Mouse (Mus musculus) frontal cortex, postnatal 10 days (tissue): ENCODE measurements at regions not wholly inside any gene's neighbourhood (a gene's known extent, or its start where the extent isn't known, plus 50 kb on each side); places are given as distances from the start of the nearest gene placed in this dataset.
A peak's percentile ranks its signal among the peaks of the same experiment; 100 is the strongest.
"Not testable (repeated sequence)": the region's sequence is repeated elsewhere in the genome, so short reads cannot be mapped to it uniquely, and the experiment has no call there.

ENCODE experiments used
- DNase-seq, 2 experiments: peaks; one replicate each; pipeline ENCODE4 v3.0.0; 2022; ENCODE audit warnings: low spot score in 2 of 2, mixed read lengths in 1 of 2

DNA sequence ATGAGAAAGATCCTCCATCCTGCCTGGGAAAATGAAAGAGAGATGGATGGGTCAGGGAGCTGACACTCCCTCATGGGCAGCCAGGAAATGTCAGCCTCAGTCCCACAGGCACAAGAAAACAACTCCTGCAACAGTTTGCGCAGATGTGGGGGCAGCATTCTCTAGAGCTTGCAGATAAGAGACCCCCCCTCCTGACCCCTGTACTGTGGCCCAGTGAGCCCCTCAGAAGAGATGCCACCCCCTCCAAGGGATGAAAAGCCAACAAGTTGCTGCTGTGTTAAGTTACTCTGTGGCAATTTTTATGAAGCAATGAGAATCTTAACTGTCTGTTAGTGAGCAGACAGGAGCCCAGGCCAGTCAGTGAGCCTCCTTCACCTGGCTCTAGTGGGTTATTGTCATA, 406.5 kb downstream of the 1190002N15Rik start:
- DNase-seq: no peak

GRCm38 (mm10) chr9:94116961-94117360, 420.9 kb downstream of the 1190002N15Rik start:
- no peak for DNase-seq

GRCm38 (mm10) chr9:94107701-94108100, 430.2 kb downstream of the 1190002N15Rik start:
- not testable (repeated sequence) for DNase-seq

DNA sequence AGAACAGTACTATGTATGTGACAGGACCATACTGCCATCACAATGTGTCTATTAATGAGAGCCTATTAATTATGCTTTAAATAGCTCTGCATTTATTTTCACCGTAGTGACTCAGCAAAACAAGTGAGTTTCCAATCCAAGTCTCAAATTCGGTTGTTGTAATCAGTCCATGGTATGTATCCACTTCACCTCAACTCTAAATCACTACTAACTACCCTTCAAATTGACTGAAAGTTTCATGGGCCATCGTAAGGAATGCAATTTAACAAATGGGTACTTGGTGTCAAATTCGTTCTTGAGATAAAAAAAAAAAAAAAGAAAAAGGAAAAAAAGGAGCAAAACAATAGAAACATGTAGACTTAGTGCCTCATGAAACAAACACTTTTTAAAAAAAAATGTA, 433.2 kb downstream of the 1190002N15Rik start:
- no peak for DNase-seq

DNA sequence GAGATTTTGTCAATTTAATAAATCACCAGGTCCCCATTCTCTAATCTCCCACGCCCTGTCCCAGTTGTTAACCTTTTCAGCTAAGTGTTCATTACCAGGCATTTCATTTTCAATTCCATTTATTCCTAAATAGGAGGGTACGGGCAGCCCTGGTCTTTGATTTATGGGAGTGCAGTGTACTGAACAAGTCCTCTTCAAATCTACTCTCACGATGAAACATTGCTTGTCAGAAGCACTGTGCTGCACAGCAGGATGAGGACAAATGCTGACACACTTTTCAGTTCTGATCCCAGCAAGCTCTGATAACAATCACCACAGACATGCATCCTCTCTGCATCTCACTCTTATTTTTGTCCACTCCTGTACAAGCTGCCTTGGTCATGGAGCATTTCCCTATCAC, 435.9 kb downstream of the 1190002N15Rik start:
- DNase-seq: no peak

DNA sequence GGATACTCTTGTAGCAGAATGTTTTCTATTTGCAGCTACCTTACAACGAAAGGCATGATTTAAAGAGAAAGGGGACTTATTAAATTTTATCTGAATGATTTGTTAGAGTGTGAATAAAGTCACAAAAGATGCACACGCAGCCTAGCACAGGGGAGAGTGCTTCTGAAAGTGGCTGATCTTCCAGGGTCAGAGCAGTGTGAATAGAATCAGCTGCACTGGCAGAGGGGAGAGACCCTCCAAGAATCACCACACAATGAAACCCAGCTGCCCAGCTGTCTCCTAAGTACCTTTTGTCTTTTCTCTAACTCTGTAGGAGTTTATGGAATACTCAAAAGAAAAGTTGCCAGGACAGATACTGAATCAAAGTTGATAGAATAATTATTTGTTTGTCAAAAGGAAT, 443.1 kb downstream of the 1190002N15Rik start:
- no peak for DNase-seq

- no peak for DNase-seq
Observed at GRCm38 (mm10) chr9:94091658-94092225, 446.1 kb downstream of the 1190002N15Rik start.

DNA sequence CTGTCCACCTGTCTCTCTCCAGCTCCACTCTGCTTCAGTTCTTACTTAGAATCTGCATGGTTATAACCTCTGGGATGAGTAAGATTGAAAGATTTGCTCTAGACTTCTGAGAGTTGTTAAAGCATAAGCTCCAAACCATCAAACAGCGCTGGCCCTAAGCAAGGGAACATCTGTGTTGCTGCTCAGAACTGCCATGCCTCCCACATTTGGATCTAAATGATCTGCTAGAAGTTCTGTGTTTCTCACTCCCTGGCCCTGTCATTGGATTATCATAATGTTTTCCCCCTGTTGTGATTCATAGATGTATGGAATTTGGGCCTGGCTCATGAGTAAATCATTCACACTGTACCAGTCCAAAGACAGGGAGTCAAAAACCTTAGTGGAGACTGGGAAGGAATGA, 448.1 kb downstream of the 1190002N15Rik start:
- DNase-seq: no peak

- DNase-seq: no peak
Observed at GRCm38 (mm10) chr9:94083629-94084411, 454.1 kb downstream of the 1190002N15Rik start.

DNA sequence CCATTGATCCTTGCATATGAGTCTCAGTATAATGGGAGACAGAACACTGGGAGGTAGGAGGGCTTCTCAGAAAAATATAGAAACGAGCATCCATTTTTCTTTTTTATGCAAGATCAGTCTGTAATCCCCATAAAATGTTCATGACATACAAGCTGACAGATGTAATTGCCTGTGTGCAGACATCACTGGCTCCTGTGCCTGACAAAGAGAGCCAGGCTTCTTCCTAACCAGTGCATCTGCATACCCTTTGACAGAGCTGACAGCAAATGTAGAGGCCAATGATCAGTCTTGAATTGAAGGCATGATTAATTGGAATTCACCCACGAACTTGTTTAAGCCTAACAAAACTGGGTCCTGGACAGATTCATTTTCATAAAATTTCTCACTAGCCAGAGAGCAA, 463.0 kb downstream of the 1190002N15Rik start:
- DNase-seq: no peak

DNA sequence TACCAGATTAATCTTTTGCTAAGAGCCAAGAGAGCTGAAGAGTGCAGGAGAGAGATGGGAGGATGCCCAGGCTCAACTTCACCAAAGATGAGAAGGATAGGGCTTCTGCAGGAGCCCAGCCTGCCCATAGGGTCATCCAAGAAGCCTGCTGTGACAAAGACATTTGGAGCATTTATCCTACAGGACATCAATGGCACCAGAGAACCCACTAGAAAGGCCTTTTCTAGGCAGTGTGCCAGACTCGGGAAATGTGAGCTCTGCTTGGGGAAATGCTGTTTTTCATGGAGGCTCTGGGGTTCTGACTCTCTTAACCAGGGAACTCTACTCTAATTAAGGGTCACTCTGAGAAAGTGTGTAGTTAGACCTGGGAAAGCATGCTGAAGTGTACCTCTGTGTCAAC, 470.8 kb downstream of the 1190002N15Rik start:
- DNase-seq: no peak

- DNase-seq: no peak
Observed at GRCm38 (mm10) chr9:94053229-94053628, 484.7 kb downstream of the 1190002N15Rik start.

DNA sequence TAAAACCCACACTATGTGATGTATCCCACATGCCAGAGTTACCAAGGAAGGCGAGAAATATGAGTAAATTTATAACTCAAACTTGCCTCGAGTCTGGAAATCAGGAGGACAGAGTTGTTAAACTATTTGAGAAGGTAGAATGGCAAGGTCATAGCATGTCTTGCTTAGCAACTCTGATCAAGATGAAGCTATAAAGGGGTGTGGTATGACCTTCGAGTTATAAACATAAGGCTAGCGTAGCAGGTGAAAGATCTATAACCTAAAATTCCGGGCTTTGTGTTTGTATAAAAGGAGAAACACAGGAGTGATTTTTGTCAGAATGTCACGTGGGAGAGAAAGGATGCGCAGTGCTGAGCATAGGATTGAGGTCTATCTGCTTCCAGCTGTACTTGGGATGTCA, 490.0 kb downstream of the 1190002N15Rik start:
- DNase-seq: no peak

- DNase-seq: no peak
Observed at GRCm38 (mm10) chr9:94045462-94046126, 492.3 kb downstream of the 1190002N15Rik start.

DNA sequence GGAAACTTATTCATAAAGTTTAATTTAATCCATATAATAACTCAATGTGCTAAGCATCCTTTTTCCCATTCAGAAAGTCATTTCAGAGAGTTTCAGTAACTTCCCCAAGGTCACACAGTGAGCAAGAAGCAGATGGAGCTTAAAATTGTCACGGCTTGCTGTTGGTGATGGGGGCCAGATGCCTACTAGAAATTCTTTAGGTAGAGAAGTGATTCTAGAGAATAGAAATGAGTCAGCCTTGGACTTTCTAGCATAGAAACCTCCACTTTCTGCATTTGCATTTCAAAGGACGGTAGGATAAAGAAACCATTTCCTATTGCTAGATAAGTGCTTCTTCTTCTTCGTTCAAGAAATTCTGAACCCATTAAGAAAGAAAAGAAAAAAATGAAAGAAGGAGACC, 514.1 kb downstream of the 1190002N15Rik start:
- no peak for DNase-seq

GRCm38 (mm10) chr9:94021293-94021903, 516.5 kb downstream of the 1190002N15Rik start:
- no peak for DNase-seq

GRCm38 (mm10) chr9:94016747-94017487, 521.0 kb downstream of the 1190002N15Rik start:
- DNase-seq: no peak

DNA sequence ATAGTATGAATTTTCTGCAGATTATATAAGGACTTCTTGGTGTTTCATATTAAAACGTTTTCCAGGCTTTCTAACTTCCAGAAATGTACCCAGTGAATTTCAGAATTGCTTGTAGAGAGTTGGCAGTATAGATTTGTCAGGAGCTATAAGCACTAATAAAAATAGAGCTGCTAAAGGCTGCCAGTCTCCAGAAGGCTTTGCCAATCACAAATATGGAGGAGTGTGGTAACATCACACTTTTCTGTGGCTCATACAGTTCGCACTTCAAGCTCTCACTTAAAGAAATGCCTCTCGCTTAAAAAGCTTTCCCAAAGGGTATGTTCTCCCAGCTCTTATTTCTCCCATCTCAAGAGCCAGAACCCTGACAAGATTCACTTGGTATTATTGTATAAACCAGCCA, 545.7 kb downstream of the 1190002N15Rik start:
- DNase-seq: peak in 1 of 2 experiments; percentile 12

DNA sequence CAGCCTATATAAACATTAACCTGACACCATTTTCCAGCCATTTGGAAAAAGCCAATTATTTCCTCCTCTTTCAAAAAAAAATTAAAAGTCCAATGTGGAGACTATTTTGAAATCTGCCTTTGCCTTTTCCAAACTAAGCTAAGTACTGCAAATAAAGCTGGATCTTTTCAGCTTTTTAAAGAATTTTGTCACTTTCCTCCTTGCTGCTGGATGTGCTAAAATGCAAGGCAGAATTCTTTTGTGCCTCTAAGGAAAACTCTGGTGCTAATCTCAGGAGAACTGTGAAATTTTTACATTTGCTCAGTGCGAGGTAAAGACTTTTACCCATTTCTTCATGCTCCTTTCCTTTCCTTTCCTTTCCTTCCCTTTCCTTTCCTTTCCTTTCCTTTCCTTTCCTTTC, 546.7 kb downstream of the 1190002N15Rik start:
- DNase-seq: no peak

DNA sequence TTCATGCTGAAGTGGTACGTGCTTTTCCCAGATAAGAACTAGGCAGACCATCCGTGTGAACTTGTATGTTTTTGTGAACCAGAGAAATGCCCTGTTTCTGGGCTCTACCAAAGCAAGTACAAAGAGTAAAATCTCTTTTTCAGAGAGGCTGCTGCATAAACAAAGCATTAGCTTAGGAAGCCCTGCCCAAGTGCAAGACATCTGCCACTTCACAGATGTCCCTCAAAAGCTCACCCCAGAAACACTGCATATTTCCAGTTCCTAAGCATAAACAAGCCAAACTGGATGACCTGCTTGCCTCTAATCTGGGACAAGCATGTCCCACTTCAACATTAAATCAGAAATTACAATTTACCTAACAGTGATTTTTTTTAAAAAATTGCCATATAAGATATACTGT, 556.7 kb downstream of the 1190002N15Rik start:
- DNase-seq: no peak

DNA sequence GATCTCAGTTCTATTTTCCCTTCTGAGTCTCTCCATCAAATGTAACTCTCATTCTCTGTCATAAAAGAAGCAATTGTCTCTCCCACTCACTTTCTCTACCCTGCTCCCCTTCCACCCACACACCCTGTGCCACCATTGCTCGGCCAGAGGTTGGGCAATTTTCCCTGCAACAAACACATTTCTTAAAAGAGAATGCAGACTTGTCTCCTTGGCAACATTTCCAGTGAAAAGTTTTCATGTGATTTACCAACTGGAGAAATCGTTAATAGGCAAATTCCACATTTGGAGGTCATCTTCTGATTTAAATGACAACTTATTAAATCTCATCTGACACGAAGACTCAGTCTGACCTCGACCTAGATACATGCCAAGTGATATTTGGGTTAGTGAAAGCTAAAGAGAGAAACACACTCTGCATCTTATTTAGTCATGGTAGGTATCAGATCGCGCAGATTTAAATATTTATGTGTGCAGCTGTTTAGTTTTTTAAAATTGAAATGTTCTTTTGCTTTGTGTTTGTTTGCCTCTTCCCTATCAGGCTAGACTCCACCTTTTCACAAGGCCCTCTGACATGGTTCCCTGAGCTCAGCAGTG, 568.1 kb downstream of the 1190002N15Rik start:
- DNase-seq: no peak
